Mouse (Mus musculus) spleen, embryonic (tissue): ENCODE data around the gene Ecm1.

Source experiments
- CTCF ChIA-PET: fragments of 350-600 bp; sonication (Branson Sonifier 250); formaldehyde crosslinking; loops from one replicate; lab custom pipeline; 2022; lab: Charles Lee

Ecm1 gene

GRCm38 (mm10) chr3:95730431-95730830 lies 8.9 kb downstream of the Ecm1 start:
- CTCF ChIA-PET = interaction anchor here (1.4 kb wide), 1 partner anchor 21 kb away, joined by 11 read pairs; no protein-coding TSS in a partner anchor

GRCm38 (mm10) chr3:95728906-95729305 lies 10.5 kb downstream of the Ecm1 start:
- CTCF ChIA-PET = no interaction called here

GRCm38 (mm10) chr3:95726696-95727358 lies 12.5 kb downstream of the Ecm1 start:
- CTCF ChIA-PET = no interaction called here

- CTCF ChIA-PET = no interaction called here
Observed at GRCm38 (mm10) chr3:95725863-95726262, 13.5 kb downstream of the Ecm1 start.

- CTCF ChIA-PET = no interaction called here
Observed at GRCm38 (mm10) chr3:95722386-95722785, 17.0 kb downstream of the Ecm1 start.

- CTCF ChIA-PET = no interaction called here
Observed at GRCm38 (mm10) chr3:95718153-95718552, 21.2 kb downstream of the Ecm1 start.

GRCm38 (mm10) chr3:95716075-95716474 lies 23.3 kb downstream of the Ecm1 start:
- CTCF ChIA-PET = no interaction called here

GRCm38 (mm10) chr3:95709967-95710366 lies 29.4 kb downstream of the Ecm1 start:
- CTCF ChIA-PET = interaction anchor here (0.7 kb wide), 1 partner anchor 32 kb away, joined by 3 read pairs; no protein-coding TSS in a partner anchor

- CTCF ChIA-PET = interaction anchor here (0.8 kb wide), 1 partner anchor 21 kb away, joined by 11 read pairs; no protein-coding TSS in a partner anchor
Observed at GRCm38 (mm10) chr3:95709044-95709443, 30.3 kb downstream of the Ecm1 start.

- CTCF ChIA-PET = interaction anchor here (0.6 kb wide), 1 partner anchor 195 kb away, joined by 3 read pairs; no protein-coding TSS in a partner anchor
Observed at GRCm38 (mm10) chr3:95707497-95707896, 31.9 kb downstream of the Ecm1 start.

GRCm38 (mm10) chr3:95706273-95706672 lies 33.1 kb downstream of the Ecm1 start:
- CTCF ChIA-PET = no interaction called here

- CTCF ChIA-PET = no interaction called here
Observed at GRCm38 (mm10) chr3:95704612-95705011, 34.8 kb downstream of the Ecm1 start.

GRCm38 (mm10) chr3:95703276-95703675 lies 36.1 kb downstream of the Ecm1 start:
- CTCF ChIA-PET = no interaction called here

GRCm38 (mm10) chr3:95701877-95702540 lies 37.4 kb downstream of the Ecm1 start:
- CTCF ChIA-PET = no interaction called here

- CTCF ChIA-PET = no interaction called here
Observed at GRCm38 (mm10) chr3:95701085-95701484, 38.3 kb downstream of the Ecm1 start.

- CTCF ChIA-PET = no interaction called here
Observed at GRCm38 (mm10) chr3:95700233-95700681, 39.1 kb downstream of the Ecm1 start.

- CTCF ChIA-PET = no interaction called here
Observed at GRCm38 (mm10) chr3:95698286-95698685, 41.1 kb downstream of the Ecm1 start.

GRCm38 (mm10) chr3:95696360-95696759 lies 43.0 kb downstream of the Ecm1 start:
- CTCF ChIA-PET = no interaction called here

GRCm38 (mm10) chr3:95695796-95696195 lies 43.6 kb downstream of the Ecm1 start:
- CTCF ChIA-PET = no interaction called here

GRCm38 (mm10) chr3:95694808-95695703 lies 44.3 kb downstream of the Ecm1 start:
- CTCF ChIA-PET = interaction anchor here (0.6 kb wide), 1 partner anchor 155 kb away, joined by 4 read pairs; no protein-coding TSS in a partner anchor
